Mouse (Mus musculus): ENCODE data around the gene Cblc. TPM values are rescaled to one million over a fixed set of nuclear protein-coding genes. Genes with fewer than 3 reads are reported as not detected.

Cblc gene
- polyA plus RNA-seq, 1 experiment: 17.1 TPM

GRCm38 (mm10) chr7:19750217-19751069 is 46.2 kb downstream of the Cblc start, which contains the start of gene Nectin2:
TSS of gene Nectin2 (minus strand) at chr7:19750483.
- Histone ChIP-seq H3K4me1 (ENCODE audit: control insufficient read depth, insufficient read depth, low read length) (peaks cover 9% of the 10 kb centered on the region), H3K4me3 (ENCODE audit: low read depth, low read length) (peak within 1 kb of the TSS; percentile 84), H3K9me3 (replicated peaks; ENCODE audit: control insufficient read depth, insufficient read depth, low read length, poor library complexity, severe bottlenecking) (no peaks in the 10 kb centered on the region), H3K36me3 (ENCODE audit: control insufficient read depth, insufficient read depth, low read length, poor library complexity, severe bottlenecking) (no peaks in the 10 kb centered on the region), H3K27ac (ENCODE audit: insufficient read depth, low read length) (peak within 1 kb of the TSS; percentile 36; the same call in 1 of the 2 replicates), H3K27me3 (ENCODE audit: control insufficient read depth, insufficient read depth, low read length, poor library complexity, severe bottlenecking) (no peaks in the 10 kb centered on the region), H3K9ac (ENCODE audit: low read depth, poor library complexity, severe bottlenecking) (peak within 1 kb of the TSS; percentile 79)
- TF ChIP-seq CTCF (IDR thresholded peaks at IDR 0.05; ENCODE audit: low read depth, low read length) (peak; percentile 80), EP300 (IDR thresholded peaks at IDR 0.05; ENCODE audit: insufficient read depth, low read depth, low read length) (0 out of 2 replicates have a peak, but pooled peaks have one; percentile 57), POLR2A (IDR thresholded peaks at IDR 0.05; ENCODE audit: insufficient read depth, low read length) (no peak)

GRCm38 (mm10) chr7:19749389-19750216 is 47.0 kb downstream of the Cblc start:
- no peaks in the 10 kb centered on the region for H3K27me3 ChIP-seq (ENCODE audit: control insufficient read depth, insufficient read depth, low read length, poor library complexity, severe bottlenecking)
- peak overlapping the region; percentile 79 for H3K9ac ChIP-seq (ENCODE audit: low read depth, poor library complexity, severe bottlenecking)
- peaks cover 11% of the 10 kb centered on the region for H3K4me1 ChIP-seq (ENCODE audit: control insufficient read depth, insufficient read depth, low read length)
- H3K4me3 ChIP-seq (ENCODE audit: low read depth, low read length): peak overlapping the region; percentile 84
- peak; percentile 72 for TF ChIP-seq EP300 (IDR thresholded peaks at IDR 0.05; ENCODE audit: insufficient read depth, low read depth, low read length)
- TF ChIP-seq POLR2A (IDR thresholded peaks at IDR 0.05; ENCODE audit: insufficient read depth, low read length): peak; percentile 54
- peak; percentile 86 for TF ChIP-seq CTCF (IDR thresholded peaks at IDR 0.05; ENCODE audit: low read depth, low read length)
- no peaks in the 10 kb centered on the region for H3K36me3 ChIP-seq (ENCODE audit: control insufficient read depth, insufficient read depth, low read length, poor library complexity, severe bottlenecking)
- H3K27ac ChIP-seq (ENCODE audit: insufficient read depth, low read length): peak overlapping the region; percentile 12; the same call in 1 of the 2 replicates
- H3K9me3 ChIP-seq (replicated peaks; ENCODE audit: control insufficient read depth, insufficient read depth, low read length, poor library complexity, severe bottlenecking): no peaks in the 10 kb centered on the region

DNA sequence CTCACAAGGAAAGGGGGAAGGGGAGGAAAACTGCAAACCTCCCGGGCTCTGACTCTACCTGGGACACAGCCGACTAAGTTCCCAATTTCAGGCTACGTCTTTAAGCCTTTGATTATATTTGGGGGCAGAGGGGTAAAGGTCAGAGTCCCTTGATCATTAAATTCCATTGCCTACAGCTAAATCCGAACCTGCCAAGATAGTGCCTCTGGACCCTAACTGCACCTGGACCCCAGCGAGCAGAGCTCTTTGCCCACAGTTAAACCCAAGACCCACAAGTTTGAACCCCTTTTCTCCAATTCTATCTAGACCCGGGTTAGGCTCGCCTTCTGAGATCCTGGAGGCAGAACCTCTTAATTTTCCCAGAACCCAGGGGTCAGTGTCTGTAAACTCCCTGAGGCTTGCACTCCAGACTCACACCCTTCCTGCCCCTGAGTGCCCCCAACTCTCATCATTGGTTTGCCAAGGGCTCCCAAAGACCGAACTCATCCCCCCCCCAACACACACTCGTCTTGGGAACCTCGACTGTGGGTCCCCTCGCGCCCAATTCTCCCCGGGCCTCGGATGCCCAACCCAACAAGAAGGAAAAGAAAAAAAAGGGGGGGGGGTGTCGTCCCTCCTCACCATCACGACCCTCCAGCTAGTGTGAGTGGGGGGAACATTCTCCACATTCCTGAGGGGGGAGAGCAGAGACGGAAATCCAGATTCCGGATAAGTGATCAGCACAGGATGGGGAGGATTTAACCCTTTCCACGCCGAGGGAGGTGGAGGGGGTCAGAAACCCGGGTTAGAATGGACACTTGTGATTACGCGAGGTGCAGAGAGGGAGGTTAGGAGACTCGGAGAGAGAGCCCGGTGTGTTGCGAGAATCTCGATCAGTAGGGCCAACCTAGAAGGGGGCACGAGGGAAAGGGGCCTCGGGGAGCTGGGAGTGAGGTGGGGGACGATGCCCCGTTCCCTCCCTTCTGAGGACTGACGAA is 48.1 kb downstream of the Cblc start:
- peaks cover 10% of the 10 kb centered on the region for H3K36me3 ChIP-seq (ENCODE audit: control insufficient read depth, insufficient read depth, low read length, poor library complexity, severe bottlenecking)
- peak overlapping the region; percentile 79 for H3K9ac ChIP-seq (ENCODE audit: low read depth, poor library complexity, severe bottlenecking)
- no peaks in the 10 kb centered on the region for H3K27me3 ChIP-seq (ENCODE audit: control insufficient read depth, insufficient read depth, low read length, poor library complexity, severe bottlenecking)
- no peaks in the 10 kb centered on the region for H3K9me3 ChIP-seq (replicated peaks; ENCODE audit: control insufficient read depth, insufficient read depth, low read length, poor library complexity, severe bottlenecking)
- peak overlapping the region; percentile 84 for H3K4me3 ChIP-seq (ENCODE audit: low read depth, low read length)
- peak overlapping the region; percentile 73 for H3K27ac ChIP-seq (ENCODE audit: insufficient read depth, low read length)
- peaks cover 18% of the 10 kb centered on the region for H3K4me1 ChIP-seq (ENCODE audit: control insufficient read depth, insufficient read depth, low read length)
- TF ChIP-seq EP300 (IDR thresholded peaks at IDR 0.05; ENCODE audit: insufficient read depth, low read depth, low read length) (0 out of 2 replicates have a peak, but pooled peaks have one; percentile 59), POLR2A (IDR thresholded peaks at IDR 0.05; ENCODE audit: insufficient read depth, low read length) (no peak)

DNA sequence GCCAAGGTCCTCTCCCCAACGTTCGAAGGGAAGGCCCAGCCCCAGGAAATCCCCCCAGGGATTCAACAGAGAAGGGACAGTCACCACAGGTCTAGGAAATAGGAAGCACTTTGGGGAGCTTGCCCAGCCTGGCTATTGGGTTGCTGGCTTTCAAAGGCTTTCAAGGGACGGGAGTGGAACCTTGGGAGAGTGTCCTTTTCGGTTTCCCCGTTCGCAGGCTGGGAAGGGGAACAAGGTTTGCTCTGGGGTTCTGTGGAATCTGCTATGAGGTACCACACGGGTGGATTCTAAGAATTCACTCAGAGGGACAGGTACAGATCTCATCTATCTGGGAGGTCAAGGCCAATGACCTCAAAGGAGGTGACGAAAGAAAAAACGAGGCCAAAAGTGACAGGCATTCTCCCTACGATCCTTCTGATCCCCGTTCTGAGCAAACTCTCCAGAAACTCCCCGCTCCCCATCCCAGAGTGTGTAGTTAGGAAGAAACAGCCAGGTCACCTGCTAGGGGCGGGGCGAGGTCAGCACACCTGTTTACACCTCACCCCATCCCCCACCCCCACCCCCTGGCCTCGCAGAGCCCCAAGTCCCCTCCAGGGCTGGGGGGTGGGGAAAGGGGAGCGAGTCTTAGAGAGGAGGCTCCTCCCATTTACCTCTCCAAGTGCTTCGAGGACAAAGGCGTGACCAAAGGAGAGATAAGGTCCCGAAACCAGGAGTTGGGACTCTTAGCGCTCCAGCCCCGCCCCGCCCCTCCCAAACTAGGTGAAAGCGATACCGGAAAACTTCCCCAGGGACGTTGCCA is 49.0 kb downstream of the Cblc start:
- H3K9me3 ChIP-seq (replicated peaks; ENCODE audit: control insufficient read depth, insufficient read depth, low read length, poor library complexity, severe bottlenecking): no peaks in the 10 kb centered on the region
- peak overlapping the region; percentile 84 for H3K4me3 ChIP-seq (ENCODE audit: low read depth, low read length)
- TF ChIP-seq EP300 (IDR thresholded peaks at IDR 0.05; ENCODE audit: insufficient read depth, low read depth, low read length): peak; percentile 87
- TF ChIP-seq POLR2A (IDR thresholded peaks at IDR 0.05; ENCODE audit: insufficient read depth, low read length): no peak
- H3K4me1 ChIP-seq (ENCODE audit: control insufficient read depth, insufficient read depth, low read length): peaks cover 21% of the 10 kb centered on the region
- peak overlapping the region; percentile 79 for H3K9ac ChIP-seq (ENCODE audit: low read depth, poor library complexity, severe bottlenecking)
- peaks cover 15% of the 10 kb centered on the region for H3K36me3 ChIP-seq (ENCODE audit: control insufficient read depth, insufficient read depth, low read length, poor library complexity, severe bottlenecking)
- H3K27ac ChIP-seq (ENCODE audit: insufficient read depth, low read length): peak overlapping the region; percentile 41
- no peaks in the 10 kb centered on the region for H3K27me3 ChIP-seq (ENCODE audit: control insufficient read depth, insufficient read depth, low read length, poor library complexity, severe bottlenecking)

Data from ES-Bruce4 (cell line).